Mouse (Mus musculus) ES-E14 (cell line): Measurements from ENCODE around the gene Susd1. TPM values are rescaled to one million over a fixed set of nuclear protein-coding genes. Genes with fewer than 3 reads are reported as not detected.

ENCODE experiments used
- DNase-seq: peaks from one replicate; pipeline ENCODE4 v3.0.0-alpha.2; 2013; ENCODE audit warnings: low read depth, low spot score
- H3K27ac ChIP-seq: 2 replicates; pipeline ENCODE4 v1.5.1; 2012; ENCODE audit warnings: low read depth, mild to moderate bottlenecking, low read length, moderate library complexity, mixed read lengths; ENCODE audit not compliant: poor library complexity, insufficient read depth, severe bottlenecking
- H3K36me3 ChIP-seq: 2 replicates; pipeline ENCODE4 v1.6.1; 2012; ENCODE audit warnings: mild to moderate bottlenecking, low read length, moderate library complexity, mixed read lengths; ENCODE audit not compliant: control insufficient read depth, poor library complexity, insufficient read depth, severe bottlenecking
- H3K4me1 ChIP-seq, 2 experiments: fragments of 150-350 bp in 1 of 2; sonication (generic) in 1 of 2; 2 replicates each; pipeline ENCODE4 v1.6.1; 2012; ENCODE audit warnings: low read length in 2 of 2, mild to moderate bottlenecking in 1 of 2, mixed read lengths in 1 of 2; ENCODE audit not compliant: control insufficient read depth in 2 of 2, insufficient read depth in 2 of 2, poor library complexity in 1 of 2
- H3K4me3 ChIP-seq, 2 experiments: fragments of 150-350 bp in 1 of 2; sonication (generic) in 1 of 2; 2 replicates each; pipeline ENCODE4 v1.5.1; 2012; ENCODE audit warnings: low read length in 2 of 2, low read depth in 1 of 2, mild to moderate bottlenecking in 1 of 2, mixed read lengths in 1 of 2; ENCODE audit not compliant: insufficient read depth in 1 of 2, poor library complexity in 1 of 2, severe bottlenecking in 1 of 2
- H3K9ac ChIP-seq: 2 replicates; pipeline ENCODE4 v1.6.1; 2012; ENCODE audit warnings: low read depth, mild to moderate bottlenecking, low read length, mixed read lengths; ENCODE audit not compliant: poor library complexity, insufficient read depth, severe bottlenecking
- H3K9me3 ChIP-seq: fragments of 150-350 bp; sonication (generic); 2 replicates; pipeline ENCODE4 v1.6.1; 2012; ENCODE audit warnings: low read depth, mild to moderate bottlenecking, low read length; ENCODE audit not compliant: control insufficient read depth, insufficient read depth
- CHD2 ChIP-seq: IDR thresholded peaks from 2 replicates; pipeline ENCODE4 v1.6.1; 2014; ENCODE audit warnings: mild to moderate bottlenecking, low read depth, low read length, inconsistent platforms
- HCFC1 ChIP-seq: IDR thresholded peaks from 2 replicates; pipeline ENCODE4 v1.6.1; 2012; ENCODE audit warnings: low read length, inconsistent platforms, borderline replicate concordance; ENCODE audit not compliant: insufficient read depth
- MAFK ChIP-seq: IDR thresholded peaks from 2 replicates; pipeline ENCODE4 v1.6.1; 2014; ENCODE audit warnings: mild to moderate bottlenecking, low read depth, low read length, inconsistent platforms; ENCODE audit not compliant: insufficient read depth
- ZC3H11A ChIP-seq: IDR thresholded peaks from 2 replicates; pipeline ENCODE4 v1.6.1; 2012; ENCODE audit warnings: low read depth, mild to moderate bottlenecking, inconsistent platforms, low read length, borderline replicate concordance
- ZNF384 ChIP-seq: IDR thresholded peaks from 2 replicates; pipeline ENCODE4 v1.6.1; 2012; ENCODE audit warnings: low read depth, low read length, inconsistent platforms
- in situ Hi-C, 2 experiments: fragments of 600-800 bp; cut with MboI; formaldehyde crosslinking; loops; one replicate each; pipeline ENCODE4 v1.15.1; 2025; ENCODE audit warnings: low sequenced_read_pairs in 2 of 2, inconsistent platforms in 1 of 2; ENCODE audit not compliant: unreplicated experiment in 2 of 2
- total RNA-seq: library from RNA; depleted of rRNA; stranded (reverse); fragments of 300-350 nt; gene quantifications from 2 replicates; pipeline ENCODE4 v1.2.3, GENCODE M21; 2012

Susd1 gene
- total RNA-seq, 1 experiment = 7.7 TPM

GRCm38 (mm10) chr4:59358960-59359359 is 79.5 kb downstream of the Susd1 start:
- Histone ChIP-seq H3K9me3 (no peaks in the 10 kb centered on the region), H3K4me3 (no peak overlapping the region), H3K36me3 (no peaks in the 10 kb centered on the region), H3K27ac (no peak overlapping the region), H3K4me1 (no peaks in the 10 kb centered on the region), H3K9ac (no peak overlapping the region)
- in situ Hi-C loops = loop anchor here in 1 of 2 experiments (25.0 kb wide), 1 partner anchor 203 kb away; no protein-coding TSS in a partner anchor
- DNase-seq = no peak
- TF ChIP-seq ZNF384 (no peak), HCFC1 (no peak), ZC3H11A (no peak), CHD2 (no peak), MAFK (no peak)

GRCm38 (mm10) chr4:59355421-59355820 is 83.0 kb downstream of the Susd1 start:
- no peak for DNase-seq
- in situ Hi-C loops = loop anchor here in 1 of 2 experiments (25.0 kb wide), 1 partner anchor 207 kb away; no protein-coding TSS in a partner anchor
- TF ChIP-seq MAFK (no peak), CHD2 (no peak), ZNF384 (no peak), ZC3H11A (no peak), HCFC1 (no peak)
- H3K9ac ChIP-seq = no peak overlapping the region
- H3K4me3 ChIP-seq = no peak overlapping the region
- no peaks in the 10 kb centered on the region for H3K9me3 ChIP-seq
- H3K36me3 ChIP-seq = no peaks in the 10 kb centered on the region
- H3K27ac ChIP-seq = no peak overlapping the region
- no peaks in the 10 kb centered on the region for H3K4me1 ChIP-seq

DNA sequence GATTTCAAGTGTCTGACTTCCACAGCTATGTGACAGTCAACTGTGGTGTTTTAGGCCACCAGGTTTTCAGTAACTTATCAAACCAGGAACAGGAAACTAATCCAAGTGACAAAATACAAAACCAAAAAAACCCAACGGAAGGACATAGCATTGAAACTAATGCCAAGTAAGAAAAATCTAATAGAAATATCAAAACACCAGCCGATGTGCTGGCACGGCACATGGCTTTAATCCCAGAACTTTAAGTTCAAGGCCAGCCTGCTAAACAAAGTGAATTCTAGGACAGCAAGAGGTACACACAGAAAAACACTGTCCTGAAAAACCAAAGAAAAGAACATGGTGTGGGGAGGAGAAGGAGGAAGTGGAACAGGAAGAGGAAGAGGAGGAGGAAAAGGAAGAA is 83.8 kb downstream of the Susd1 start:
- TF ChIP-seq ZC3H11A (no peak), ZNF384 (no peak), MAFK (no peak), CHD2 (no peak), HCFC1 (no peak)
- H3K27ac ChIP-seq = no peak overlapping the region
- H3K36me3 ChIP-seq = no peaks in the 10 kb centered on the region
- H3K9me3 ChIP-seq = no peaks in the 10 kb centered on the region
- H3K4me1 ChIP-seq = no peaks in the 10 kb centered on the region
- no peak for DNase-seq
- H3K9ac ChIP-seq = no peak overlapping the region
- H3K4me3 ChIP-seq = no peak overlapping the region
- in situ Hi-C loops = loop anchor here in 1 of 2 experiments (25.0 kb wide), 1 partner anchor 208 kb away; no protein-coding TSS in a partner anchor

- Histone ChIP-seq H3K9ac (no peak overlapping the region), H3K4me1 (no peaks in the 10 kb centered on the region), H3K9me3 (no peaks in the 10 kb centered on the region), H3K36me3 (no peaks in the 10 kb centered on the region), H3K4me3 (no peak overlapping the region), H3K27ac (0 out of 2 replicates have a peak overlapping the region, but pooled peaks have one; percentile 12)
- no peak for DNase-seq
- in situ Hi-C loops = loop anchor here in 1 of 2 experiments (25.0 kb wide), 1 partner anchor 210 kb away; no protein-coding TSS in a partner anchor
- no peak for TF ChIP-seq CHD2
- no peak for TF ChIP-seq MAFK
- no peak for TF ChIP-seq ZNF384
These were observed 86.5 kb downstream of the Susd1 start for GRCm38 (mm10) chr4:59351938-59352337.

DNA sequence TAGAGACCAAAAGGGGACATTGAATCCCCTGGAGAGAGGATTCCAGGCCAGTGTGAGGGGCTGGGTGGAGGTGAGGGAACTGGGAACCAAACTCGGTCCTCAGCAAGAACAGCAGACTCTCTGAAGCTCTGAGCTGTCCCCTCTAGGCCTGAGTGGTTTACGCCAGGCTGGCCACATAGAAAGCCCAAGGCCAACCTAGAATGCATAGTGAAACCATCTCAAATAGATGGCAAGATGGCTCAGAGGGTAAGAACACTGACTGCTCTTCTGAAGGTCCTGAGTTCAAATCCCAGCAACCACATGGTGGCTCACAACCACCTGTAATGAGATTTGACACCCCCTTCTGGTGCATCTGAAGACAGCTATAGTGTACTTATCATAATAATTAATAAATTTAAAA is 88.1 kb downstream of the Susd1 start:
- in situ Hi-C loops = loop anchor here in 1 of 2 experiments (25.0 kb wide), 1 partner anchor 212 kb away; no protein-coding TSS in a partner anchor
- no peaks in the 10 kb centered on the region for H3K9me3 ChIP-seq
- no peaks in the 10 kb centered on the region for H3K4me1 ChIP-seq

More for the DNA sequence above, 88.1 kb downstream of the Susd1 start:
- Histone ChIP-seq H3K36me3 (no peaks in the 10 kb centered on the region), H3K27ac (no peak overlapping the region), H3K4me3 (no peak overlapping the region), H3K9ac (no peak overlapping the region)
- no peak for DNase-seq
- no peak for TF ChIP-seq HCFC1
- TF ChIP-seq MAFK = no peak
- no peak for TF ChIP-seq ZC3H11A
- no peak for TF ChIP-seq CHD2
- no peak for TF ChIP-seq ZNF384
